Comparison of ENCODE assay signal across 8 mouse cellular contexts in the genomic region with DNA sequence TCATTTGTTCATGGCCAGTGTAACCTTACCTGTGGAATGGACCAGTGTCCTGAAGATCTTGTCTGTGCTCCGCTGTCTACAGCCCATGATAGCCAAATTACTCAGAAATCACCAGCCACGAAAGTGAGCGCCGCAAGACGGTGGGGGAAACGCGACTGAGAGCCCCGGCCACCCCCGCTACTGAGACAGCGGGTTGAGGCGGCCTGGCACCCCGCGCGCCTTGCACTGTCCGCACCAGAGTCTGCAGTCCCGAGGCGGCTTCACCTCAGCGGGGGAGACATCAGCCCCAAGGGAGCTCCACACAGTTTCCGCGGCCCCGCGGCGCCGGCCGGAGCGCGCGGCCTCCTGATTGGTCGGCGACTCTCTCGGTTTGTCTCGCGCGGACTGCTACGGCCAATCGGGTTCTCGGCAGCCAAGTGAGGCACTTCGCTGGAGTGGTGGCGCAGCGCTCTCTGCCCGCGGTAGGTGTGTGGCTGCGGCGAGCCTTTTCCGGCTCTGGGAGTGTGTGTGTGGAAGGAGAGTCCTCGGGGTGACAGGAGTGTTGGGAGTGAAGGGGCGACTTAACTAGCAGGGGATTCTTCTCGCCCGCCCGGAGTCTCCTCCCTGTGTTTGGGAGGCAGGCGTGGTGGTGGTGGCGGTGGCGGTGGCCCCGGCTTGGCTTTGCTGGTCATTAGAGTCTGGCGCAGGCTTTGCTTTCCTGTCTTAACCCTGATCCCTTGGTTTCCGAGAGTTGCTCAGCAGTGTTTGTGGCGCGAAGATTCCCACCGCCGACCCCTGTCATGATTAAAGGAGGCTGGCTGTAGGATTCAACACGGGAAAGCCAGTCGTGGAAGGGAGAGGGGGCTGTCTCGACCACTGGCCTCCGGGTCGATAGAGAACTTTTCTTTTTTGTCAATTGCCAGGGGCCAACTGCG. TPM values are rescaled to one million over a fixed set of nuclear protein-coding genes. Genes with fewer than 3 reads are reported as not detected.
DNase-seq lines count a peak whose midpoint lies in the region; ATAC-seq lines count a peak whose summit lies in the region.

A gene (minus strand): TSS at position 327 of the 914 bp plus-strand sequence.
A gene (plus strand): TSS at position 415 of the 914 bp plus-strand sequence.

- peak; percentile 95 for DNase-seq in R1 (ENCODE audit: low read depth, low spot score)
- DNase-seq in cerebellum, postnatal 25 days = peak; percentile 94 to 95
- peak; percentile 89 to 92 for DNase-seq in frontal cortex, postnatal 25 days (ENCODE audit: low spot score in 2 of 2)
- peak; percentile 93 for DNase-seq in left cerebral cortex, adult 11 months (ENCODE audit: low spot score)
- DNase-seq in lung, postnatal 4 days = peak; percentile 97
- DNase-seq in retina, postnatal 7 days (ENCODE audit: low read depth, low spot score) = peak; percentile 92
- peak; percentile 97 for DNase-seq in urinary bladder, adult 2 months (ENCODE audit: low spot score)

- H3K27ac ChIP-seq in hindbrain, embryonic 15.5 days (replicated peaks) = peak within 1 kb of the TSS; percentile 78

- peak within 1 kb of the TSS; percentile 71 for H3K9ac ChIP-seq in hindbrain, embryonic 15.5 days

- H3K4me3 ChIP-seq in hindbrain, embryonic 15.5 days = peak within 1 kb of the TSS; percentile 77

- peak within 1 kb of the TSS; percentile 61 for H3K4me2 ChIP-seq in hindbrain, embryonic 15.5 days

- no peaks in the 10 kb centered on the region for H3K27me3 ChIP-seq in hindbrain, embryonic 15.5 days

- ATAC-seq in hindbrain, embryonic 15.5 days (ENCODE audit: low FRiP score, low read depth) = peak; percentile 100

- peaks cover 11% of the 10 kb centered on the region for H3K4me1 ChIP-seq in hindbrain, embryonic 15.5 days (replicated peaks)

- H3K36me3 ChIP-seq in hindbrain, embryonic 15.5 days = no peaks in the 10 kb centered on the region

- no peaks in the 10 kb centered on the region for H3K9me3 ChIP-seq in hindbrain, embryonic 15.5 days

- under 1% methylated on average over 65 of the region's 66 CpGs for WGBS in hindbrain, embryonic 15.5 days

RNA-seq across cellular contexts. Expression of the first gene that starts in this region (rescaled TPM):
- polyA plus RNA-seq in hindbrain, embryonic 15.5 days (2015; fragmentation: Nextera tagmentation; extraction: Ambion mirVana) = 4.7 and 5.2 TPM in 2 replicates
- polyA plus RNA-seq in urinary bladder, adult 2 months (2012; rRNA removed) = 6.4 and 7.1 TPM in 2 replicates

RNA-seq across cellular contexts. Expression of the second gene that starts in this region (rescaled TPM):
- polyA plus RNA-seq in hindbrain, embryonic 15.5 days (2015; fragmentation: Nextera tagmentation; extraction: Ambion mirVana) = 26.8 and 28.5 TPM in 2 replicates
- polyA plus RNA-seq in urinary bladder, adult 2 months (2012; rRNA removed) = 59.8 and 60.7 TPM in 2 replicates

Comparison
In these comparisons a context has a peak if more than half of its experiments do, and no peak if none do; other contexts are left out.
1. Peak in every context shown above with its lines: DNase-seq, ATAC-seq, H3K4me3 ChIP-seq and H3K27ac ChIP-seq.